Mouse (Mus musculus) mouse trophoblast stem cell (cell line): ENCODE data around the gene Mlycd.

Source experiments
- in situ Hi-C, 2 experiments: fragments of 300-500 bp; cut with MseI, MboI; formaldehyde crosslinking; loops; 2 replicates in 1 of 2; 3 replicates in 1 of 2; pipeline ENCODE4 v1.15.1; 2025

Gene Mlycd

DNA sequence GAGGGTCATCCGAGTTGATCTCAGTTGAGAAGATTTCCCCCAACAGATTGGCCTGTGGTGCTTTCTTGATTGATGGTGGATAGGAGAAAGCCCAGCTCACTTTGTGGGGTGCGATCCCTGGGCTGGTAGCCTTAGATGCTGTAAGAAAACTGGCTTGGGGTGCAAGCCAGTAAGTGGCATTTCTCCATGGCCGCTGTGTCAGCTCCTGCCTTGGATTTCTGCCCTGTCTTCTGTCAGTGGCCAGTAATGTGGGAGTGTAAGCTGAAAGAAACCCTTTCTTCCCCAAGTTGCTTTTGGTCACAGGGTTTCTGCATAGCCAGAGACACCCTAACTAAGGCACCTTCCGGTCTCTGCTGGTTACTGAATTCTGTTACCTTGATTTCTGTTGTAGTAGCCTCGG, 61.4 kb downstream of the Mlycd start:
- in situ Hi-C loops = no loop called here

GRCm38 (mm10) chr8:119459724-119460123, 65.0 kb downstream of the Mlycd start:
- in situ Hi-C loops = no loop called here
